ENCODE assay signal across 8 mouse cellular contexts in the genomic region with DNA sequence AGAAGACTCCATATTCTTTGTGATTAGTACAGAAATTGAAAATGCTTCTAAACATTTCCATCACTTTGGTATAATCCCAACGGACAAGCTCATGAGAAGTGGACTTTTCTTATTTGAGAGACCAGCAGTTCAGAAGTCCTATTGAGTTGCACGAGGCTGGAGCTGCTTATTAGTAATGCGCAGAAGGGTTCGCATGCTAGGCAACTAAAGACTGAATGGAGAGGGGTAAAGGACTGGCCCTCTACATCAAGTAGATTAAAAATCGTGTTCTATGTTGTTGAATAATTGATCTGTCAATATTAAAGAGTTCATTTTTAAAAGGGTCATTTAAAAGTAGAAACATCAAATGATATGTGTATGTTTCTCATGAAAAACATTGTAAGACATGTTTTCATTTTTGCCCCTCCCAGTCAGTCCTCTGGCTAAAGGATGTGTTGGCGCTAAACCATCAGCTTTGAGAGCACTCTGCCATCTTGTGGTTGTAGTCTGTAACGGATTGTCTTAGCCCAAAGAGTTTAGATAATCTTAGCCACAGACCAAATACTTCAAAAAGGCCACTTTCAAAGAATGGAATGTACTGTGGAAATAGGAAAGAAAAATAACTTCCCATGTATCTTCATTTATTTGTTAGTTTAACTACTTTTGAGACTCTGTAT. TPM values are rescaled to one million over a fixed set of nuclear protein-coding genes. Genes with fewer than 3 reads are reported as not detected.
DNase-seq lines count a peak whose midpoint lies in the region; ATAC-seq and TF ChIP-seq lines count a peak whose summit lies in the region.

No protein-coding gene starts in this region.

- peak overlapping the region; percentile 64 for H3K27ac ChIP-seq in hindbrain, embryonic 12.5 days
- H3K27ac ChIP-seq in midbrain, embryonic 11.5 days (ENCODE audit: low read depth, low read length), result no peak overlapping the region

- peak; percentile 73; the same call in 1 of the 2 replicates for TF ChIP-seq CTCF in brain, embryonic 14.5 days (IDR thresholded peaks at IDR 0.05; ENCODE audit: borderline replicate concordance, extremely low read depth, insufficient read depth, insufficient read length)

- H3K4me1 ChIP-seq in erythroblast, embryonic 14.5 days (ENCODE audit: control insufficient read depth), result peaks cover 22% of the 10 kb centered on the region
- peaks cover 11% of the 10 kb centered on the region for H3K4me1 ChIP-seq in hindbrain, embryonic 12.5 days
- peaks cover 6% of the 10 kb centered on the region; the same call in 1 of the 2 replicates for H3K4me1 ChIP-seq in midbrain, embryonic 11.5 days (ENCODE audit: control insufficient read depth, insufficient read depth, low read length)

- ATAC-seq in hindbrain, embryonic 12.5 days (ENCODE audit: low FRiP score), result peak; percentile 86
- ATAC-seq in midbrain, embryonic 11.5 days (ENCODE audit: low FRiP score), result peak; percentile 81

- 42% methylated on average over 7 of the region's 7 CpGs for WGBS in hindbrain, embryonic 12.5 days
- WGBS in midbrain, embryonic 11.5 days, result 41% methylated on average over 7 of the region's 7 CpGs

- no peak for TF ChIP-seq POLR2A in brain, embryonic 14.5 days (IDR thresholded peaks at IDR 0.05; ENCODE audit: borderline replicate concordance, extremely low read depth, insufficient read depth, insufficient read length, poor library complexity, severe bottlenecking)

- no peaks in the 10 kb centered on the region for H3K9me3 ChIP-seq in erythroblast, embryonic 14.5 days (ENCODE audit: control insufficient read depth, low read length)
- H3K9me3 ChIP-seq in hindbrain, embryonic 12.5 days (replicated peaks), result no peaks in the 10 kb centered on the region
- H3K9me3 ChIP-seq in midbrain, embryonic 11.5 days (ENCODE audit: control insufficient read depth, low read length), result no peaks in the 10 kb centered on the region

- H3K27me3 ChIP-seq in erythroblast, embryonic 14.5 days (ENCODE audit: control insufficient read depth), result peaks cover 14% of the 10 kb centered on the region
- no peaks in the 10 kb centered on the region for H3K27me3 ChIP-seq in hindbrain, embryonic 12.5 days
- H3K27me3 ChIP-seq in midbrain, embryonic 11.5 days (ENCODE audit: control insufficient read depth, insufficient read depth, low read length), result no peaks in the 10 kb centered on the region

- peak; percentile 53 for DNase-seq in right cerebral cortex, adult 18-20 months
- no peak for DNase-seq in right cerebral cortex, postnatal 36 days (ENCODE audit: low spot score in 2 of 2)
- DNase-seq in brain, embryonic 14.5 days (ENCODE audit: low read depth), result peak; percentile 90
- DNase-seq in left cerebral cortex, postnatal 4 days, result peak; percentile 35
- DNase-seq in midbrain, embryonic 11.5 days (ENCODE audit: low spot score, missing footprints), result peak; percentile 93
- peak; percentile 39 for DNase-seq in thymus, postnatal 25 days

- H3K4me3 ChIP-seq in erythroblast, embryonic 14.5 days (replicated peaks), result peak overlapping the region; percentile 87
- H3K4me3 ChIP-seq in hindbrain, embryonic 12.5 days, result peak overlapping the region; percentile 82
- H3K4me3 ChIP-seq in midbrain, embryonic 11.5 days (ENCODE audit: low read depth, low read length), result peak overlapping the region; percentile 81

- intact Hi-C loops in left cerebral cortex, postnatal 4 days (cut with DNase I), result loop anchor here (5.0 kb wide), 1 partner anchor 1090 kb away; no protein-coding TSS in a partner anchor

- peak overlapping the region; percentile 85 for H3K4me2 ChIP-seq in hindbrain, embryonic 12.5 days (replicated peaks)
- peak overlapping the region; percentile 71 for H3K4me2 ChIP-seq in midbrain, embryonic 11.5 days

- no peak overlapping the region for H3K9ac ChIP-seq in hindbrain, embryonic 12.5 days
- H3K9ac ChIP-seq in midbrain, embryonic 11.5 days (ENCODE audit: low read length), result peak overlapping the region; percentile 64

- peaks cover 10% of the 10 kb centered on the region for H3K36me3 ChIP-seq in erythroblast, embryonic 14.5 days (ENCODE audit: control insufficient read depth)
- H3K36me3 ChIP-seq in hindbrain, embryonic 12.5 days, result no peaks in the 10 kb centered on the region
- no peaks in the 10 kb centered on the region for H3K36me3 ChIP-seq in midbrain, embryonic 11.5 days (ENCODE audit: control insufficient read depth, insufficient read depth, low read length)

RNA-seq across cellular contexts. Expression of a gene that starts 0.8 kb away (rescaled TPM):
- polyA plus RNA-seq in brain, embryonic 14.5 days (2012; rRNA removed), result 29.1 and 34.6 TPM in 2 replicates
- 0.47 and 0.84 TPM in 2 replicates for polyA plus RNA-seq in erythroblast, embryonic 14.5 days (2012)
- 81.3 and 83.3 TPM in 2 replicates for polyA plus RNA-seq in hindbrain, embryonic 12.5 days (2016; fragmentation: Nextera tagmentation; extraction: Ambion mirVana)
- 10 to 100 TPM; 20.1 to 28.2 TPM for total RNA-seq in left cerebral cortex, postnatal 4 days (2021)
- 112 and 123 TPM in 2 replicates for polyA plus RNA-seq in midbrain, embryonic 11.5 days (2014; fragmentation: Nextera tagmentation; extraction: Ambion mirVana)

RNA-seq across cellular contexts. Expression of a gene that starts 25.4 kb away (rescaled TPM):
- polyA plus RNA-seq in brain, embryonic 14.5 days (2012; rRNA removed), result 4.0 and 6.4 TPM in 2 replicates
- not detected in 2 replicates for polyA plus RNA-seq in erythroblast, embryonic 14.5 days (2012)
- polyA plus RNA-seq in hindbrain, embryonic 12.5 days (2016; fragmentation: Nextera tagmentation; extraction: Ambion mirVana), result 1.5 and 1.8 TPM in 2 replicates
- total RNA-seq in left cerebral cortex, postnatal 4 days (2021), result 10 to 100 TPM in 1 of 2 experiments, 1 to 10 TPM in 1; 9.3 to 11.4 TPM
- polyA plus RNA-seq in midbrain, embryonic 11.5 days (2014; fragmentation: Nextera tagmentation; extraction: Ambion mirVana), result 0.34 and 0.44 TPM in 2 replicates

RNA-seq across cellular contexts. Expression of a gene that starts 37.2 kb away (rescaled TPM):
- polyA plus RNA-seq in brain, embryonic 14.5 days (2012; rRNA removed), result 0.06 and 0.18 TPM in 2 replicates
- polyA plus RNA-seq in erythroblast, embryonic 14.5 days (2012), result not detected in 2 replicates
- 0.26 and 0.50 TPM in 2 replicates for polyA plus RNA-seq in hindbrain, embryonic 12.5 days (2016; fragmentation: Nextera tagmentation; extraction: Ambion mirVana)
- total RNA-seq in left cerebral cortex, postnatal 4 days (2021), result not detected
- polyA plus RNA-seq in midbrain, embryonic 11.5 days (2014; fragmentation: Nextera tagmentation; extraction: Ambion mirVana), result not detected in 2 replicates

Comparison
In these comparisons a context has a peak if more than half of its experiments do, and no peak if none do; other contexts are left out.
1. DNase-seq: peak in right cerebral cortex, adult 18-20 months (single experiment), brain, embryonic 14.5 days (single experiment), left cerebral cortex, postnatal 4 days (single experiment), midbrain, embryonic 11.5 days (single experiment) and thymus, postnatal 25 days (single experiment); none in right cerebral cortex, postnatal 36 days (0 of 2).
2. RNA of a gene that starts 0.8 kb away (polyA plus RNA-seq): 112 to 123 TPM in midbrain, embryonic 11.5 days, 81.3 to 83.3 TPM in hindbrain, embryonic 12.5 days and 29.1 to 34.6 TPM in brain, embryonic 14.5 days; 0.47 to 0.84 TPM in erythroblast, embryonic 14.5 days; every median in the first group is over 10 times any median in the second.
3. Peak in every context shown above with its lines, with median percentiles within 50 percentile points of each other: H3K4me3 ChIP-seq.